Mouse (Mus musculus) liver, embryonic 13.5 days (tissue): Measurements from ENCODE around the gene Nudcd3. TPM values are rescaled to one million over a fixed set of nuclear protein-coding genes. Genes with fewer than 3 reads are reported as not detected.

Experiments used
- ATAC-seq: fragments of 200-750 bp; cut with Nextera tagmentation; 2 replicates; pipeline ENCODE4 v1.8.0; 2017; ENCODE audit warnings: low read depth, mild to moderate bottlenecking, moderate number of reproducible peaks, moderate library complexity
- DNase-seq: peaks from one replicate; pipeline ENCODE4 v3.0.0; 2022
- H3K27ac ChIP-seq: fragments of 300-500 bp; sonication (generic); 2 replicates; pipeline ENCODE4 v1.5.1; 2015; ENCODE audit warnings: moderate library complexity, mild to moderate bottlenecking, inconsistent platforms
- H3K27me3 ChIP-seq: fragments of 300-500 bp; sonication (generic); 2 replicates; pipeline ENCODE4 v1.6.1; 2015; ENCODE audit warnings: mild to moderate bottlenecking, inconsistent platforms
- H3K36me3 ChIP-seq: fragments of 300-500 bp; sonication (generic); 2 replicates; pipeline ENCODE4 v1.6.1; 2015; ENCODE audit warnings: mild to moderate bottlenecking, inconsistent platforms
- H3K4me1 ChIP-seq: fragments of 300-500 bp; sonication (generic); replicated peaks from 2 replicates; pipeline ENCODE4 v1.6.1; 2015; ENCODE audit warnings: inconsistent platforms
- H3K4me2 ChIP-seq: fragments of 300-500 bp; sonication (generic); 2 replicates; pipeline ENCODE4 v1.6.1; 2015; ENCODE audit warnings: inconsistent platforms, mild to moderate bottlenecking, moderate library complexity
- H3K4me3 ChIP-seq: fragments of 300-500 bp; sonication (generic); replicated peaks from 2 replicates; pipeline ENCODE4 v1.5.1; 2015; ENCODE audit warnings: mild to moderate bottlenecking, inconsistent platforms
- H3K9ac ChIP-seq: fragments of 300-500 bp; sonication (generic); 2 replicates; pipeline ENCODE4 v1.6.1; 2015; ENCODE audit warnings: mild to moderate bottlenecking, inconsistent platforms
- H3K9me3 ChIP-seq: fragments of 300-500 bp; sonication (generic); replicated peaks from 2 replicates; pipeline ENCODE4 v1.6.1; 2016; ENCODE audit warnings: inconsistent platforms
- WGBS: fragments of 180-500 bp; shearing (Covaris S2); methylation state at CpG from one replicate; pipeline ENCODE4 v1.1.7; 2015; ENCODE audit not compliant: insufficient replicate concordance; 5-methylcytosine and 5-hydroxymethylcytosine counted together
- polyA plus RNA-seq: library from polyadenylated mRNA; unstranded; fragments of >200 nt; fragmentation: Nextera tagmentation; extraction: Ambion mirVana; gene quantifications from 2 replicates; pipeline ENCODE4 v1.2.1, GENCODE M21; 2015

Gene Nudcd3
- 15.9 TPM in 2 replicates for polyA plus RNA-seq

DNA sequence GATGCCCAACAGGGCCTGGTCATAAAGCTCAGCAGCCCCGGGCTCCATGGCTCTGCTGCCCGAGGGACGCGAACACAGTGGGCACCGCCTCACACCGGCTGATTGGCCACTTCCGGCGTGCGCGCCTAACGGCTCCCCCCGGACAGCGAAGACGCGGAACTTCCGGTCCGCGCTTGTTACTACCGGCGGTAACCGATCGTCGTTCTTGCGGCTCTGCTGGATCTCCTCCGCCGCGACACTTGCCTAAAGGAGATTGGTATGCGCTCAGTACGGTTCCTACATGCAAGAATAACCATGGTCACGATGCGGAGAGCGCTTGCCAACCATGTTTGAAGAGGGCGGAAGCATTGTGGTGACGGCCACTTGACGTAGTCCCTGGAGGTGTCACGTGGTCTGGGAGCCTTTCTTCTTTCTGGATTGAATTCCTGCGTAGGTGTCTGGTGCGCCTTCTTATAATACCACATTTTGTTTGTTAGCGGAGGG, at the start of gene Nudcd3:
Gene Nudcd3 (minus strand): TSS at position 329 of the 483 bp plus-strand sequence.
- H3K9ac ChIP-seq: peak within 1 kb of the TSS; percentile 94
- peaks cover 2% of the 10 kb centered on the region; the same call in 1 of the 2 replicates for H3K36me3 ChIP-seq
- DNase-seq (peak; percentile 81), ATAC-seq (peak; percentile 97)
- under 1% methylated on average over 39 of the region's 39 CpGs for WGBS
- no peaks in the 10 kb centered on the region for H3K9me3 ChIP-seq
- peak within 1 kb of the TSS; percentile 95 for H3K4me2 ChIP-seq
- H3K4me1 ChIP-seq: peaks cover 38% of the 10 kb centered on the region
- no peaks in the 10 kb centered on the region for H3K27me3 ChIP-seq
- peak within 1 kb of the TSS; percentile 83 for H3K27ac ChIP-seq
- H3K4me3 ChIP-seq: peak within 1 kb of the TSS; percentile 98

DNA sequence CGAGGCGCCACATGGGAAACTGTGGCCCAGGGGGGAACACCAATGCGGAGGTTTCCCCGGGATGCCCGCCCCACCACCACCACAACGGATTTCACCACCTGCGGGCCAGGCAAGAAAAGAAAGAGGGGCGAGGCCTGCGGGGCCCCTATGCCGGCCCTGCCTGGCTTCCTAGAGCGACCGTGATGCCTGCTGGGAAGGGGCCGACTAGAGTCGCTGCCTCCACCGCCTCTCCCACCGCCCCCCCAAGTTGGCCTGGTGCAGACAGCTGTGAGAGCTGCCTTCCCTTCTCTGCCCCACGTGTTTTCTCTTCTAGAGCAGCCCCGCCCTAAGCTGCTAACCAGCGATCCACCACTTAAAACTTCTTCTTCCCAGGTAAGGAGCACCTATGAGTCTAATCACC, 44.5 kb upstream of the Nudcd3 start:
- Histone ChIP-seq H3K27me3 (no peaks in the 10 kb centered on the region), H3K27ac (no peak overlapping the region), H3K4me3 (no peak overlapping the region), H3K4me2 (no peak overlapping the region), H3K9ac (no peak overlapping the region), H3K36me3 (no peaks in the 10 kb centered on the region), H3K4me1 (no peaks in the 10 kb centered on the region), H3K9me3 (no peaks in the 10 kb centered on the region)
- 53% methylated on average over 19 of the region's 19 CpGs for WGBS
- ATAC-seq: no peak
- DNase-seq: no peak

DNA sequence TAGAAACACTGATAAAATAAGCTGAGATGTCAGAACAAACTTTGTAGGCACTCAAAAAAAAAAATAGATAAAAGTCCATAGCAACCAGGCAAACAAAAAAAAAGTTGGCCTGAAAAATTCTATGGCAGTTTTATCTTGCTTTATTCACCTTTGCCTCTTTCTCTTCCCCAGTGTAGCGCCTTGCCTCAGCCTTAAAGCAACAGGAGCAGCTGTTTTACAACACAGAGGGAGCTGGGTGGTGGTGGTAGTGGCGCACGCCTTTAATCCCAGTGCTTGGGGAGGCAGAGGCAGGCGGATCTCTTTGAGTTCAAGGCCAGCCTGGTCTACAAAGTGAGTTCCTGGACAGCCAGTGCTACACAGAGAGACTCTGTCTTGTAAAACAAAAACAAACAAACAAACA, 32.8 kb upstream of the Nudcd3 start:
- peaks cover 18% of the 10 kb centered on the region for H3K9me3 ChIP-seq
- no peak for ATAC-seq
- H3K36me3 ChIP-seq: 0 out of 2 replicates have a peak, but pooled peaks cover 4% of the 10 kb centered on the region
- H3K9ac ChIP-seq: no peak overlapping the region
- DNase-seq: no peak
- H3K27me3 ChIP-seq: no peaks in the 10 kb centered on the region
- no peak overlapping the region for H3K4me3 ChIP-seq
- WGBS: 67% methylated on average over 4 of the region's 4 CpGs
- no peaks in the 10 kb centered on the region for H3K4me1 ChIP-seq
- H3K27ac ChIP-seq: no peak overlapping the region
- H3K4me2 ChIP-seq: no peak overlapping the region

DNA sequence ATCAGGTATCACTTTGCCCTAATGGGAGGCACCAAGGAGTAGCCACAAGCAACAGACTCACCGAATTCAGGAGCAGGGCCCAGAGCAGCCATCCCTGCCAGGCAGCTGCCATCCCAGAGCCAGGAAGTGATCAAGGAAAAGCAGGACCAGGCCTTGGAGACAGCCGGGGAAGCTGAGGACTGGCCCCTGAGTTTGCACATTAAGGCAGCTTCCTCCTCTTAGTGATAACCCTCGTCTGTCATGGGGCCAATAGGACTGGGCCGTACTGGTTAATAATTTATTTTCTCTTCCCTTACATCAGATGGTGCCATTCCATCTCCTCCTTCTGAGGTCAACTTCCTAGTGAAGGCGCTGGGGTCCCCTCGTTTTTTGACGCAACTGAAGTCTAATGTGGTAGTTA, 29.8 kb upstream of the Nudcd3 start, which contains the start of gene Npc1l1:
Gene Npc1l1 (minus strand): TSS at position 132 of the 400 bp plus-strand sequence.
- DNase-seq: no peak
- 0 out of 2 replicates have a peak, but pooled peaks cover 2% of the 10 kb centered on the region for H3K36me3 ChIP-seq
- H3K9me3 ChIP-seq: peaks cover 6% of the 10 kb centered on the region
- no peaks in the 10 kb centered on the region for H3K4me1 ChIP-seq
- H3K27ac ChIP-seq: no peak within 1 kb of the TSS
- no peak within 1 kb of the TSS for H3K9ac ChIP-seq
- ATAC-seq: no peak
- no peak within 1 kb of the TSS for H3K4me2 ChIP-seq
- H3K27me3 ChIP-seq: no peaks in the 10 kb centered on the region
- no peak within 1 kb of the TSS for H3K4me3 ChIP-seq
- 64% methylated on average over 7 of the region's 7 CpGs for WGBS

DNA sequence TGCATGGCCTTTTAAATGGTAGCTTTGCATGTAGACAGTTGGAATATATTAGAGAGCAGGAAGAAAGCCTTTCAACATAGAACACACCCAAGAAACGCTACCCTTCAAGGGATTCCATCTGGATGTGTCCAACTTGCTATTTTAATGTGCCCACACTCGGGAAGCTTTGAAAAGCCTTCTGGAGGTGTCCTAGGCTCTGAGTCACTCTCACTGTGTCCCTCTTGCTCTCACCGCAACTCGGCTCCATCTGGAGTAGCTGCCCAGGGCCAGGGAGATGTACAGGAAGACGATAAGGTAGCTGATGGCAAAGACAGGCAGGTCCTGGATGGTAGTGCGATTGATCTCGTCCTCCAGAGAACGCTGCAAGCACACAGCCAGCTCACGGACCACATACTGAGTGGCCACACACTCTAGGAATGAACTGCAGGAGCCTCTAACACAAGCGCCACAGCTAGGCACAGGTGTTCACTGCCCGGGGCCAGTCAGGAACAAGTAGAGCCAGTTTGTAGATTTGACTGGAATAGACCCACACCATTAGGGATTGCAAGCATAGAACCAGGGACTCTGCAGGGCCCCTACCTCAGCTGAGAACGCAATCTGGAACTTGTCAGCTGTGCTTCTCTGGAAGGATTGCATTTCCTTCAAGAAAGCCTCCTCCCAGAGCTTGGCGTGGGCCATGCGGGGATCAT, 24.5 kb upstream of the Nudcd3 start:
- Histone ChIP-seq H3K4me1 (no peaks in the 10 kb centered on the region), H3K27me3 (no peaks in the 10 kb centered on the region), H3K9ac (no peak overlapping the region), H3K4me2 (no peak overlapping the region), H3K36me3 (no peaks in the 10 kb centered on the region), H3K4me3 (no peak overlapping the region), H3K27ac (no peak overlapping the region), H3K9me3 (no peaks in the 10 kb centered on the region)
- WGBS: 61% methylated on average over 14 of the region's 14 CpGs
- DNase-seq: no peak
- no peak for ATAC-seq

DNA sequence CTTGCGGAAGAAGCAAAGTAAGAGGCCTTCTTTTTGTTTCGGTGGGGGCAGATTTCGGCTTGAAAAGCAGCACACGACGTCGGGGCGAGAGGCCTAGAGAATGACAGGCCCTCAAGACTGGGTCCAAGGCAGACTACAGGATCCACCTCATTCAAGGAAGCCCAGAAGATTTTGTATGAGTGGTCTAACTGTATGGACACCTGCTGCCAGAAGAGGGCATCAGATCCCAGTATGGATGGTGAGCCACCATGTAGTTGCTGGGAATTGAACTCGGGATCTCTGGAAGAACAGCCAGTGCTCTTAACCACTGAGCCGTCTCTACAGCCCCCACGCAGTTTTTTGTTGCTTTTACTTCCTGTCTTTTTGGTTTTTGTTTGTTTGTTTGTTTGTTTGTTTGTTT, 22.0 kb upstream of the Nudcd3 start:
- Histone ChIP-seq H3K4me2 (no peak overlapping the region), H3K27ac (no peak overlapping the region), H3K36me3 (no peaks in the 10 kb centered on the region), H3K27me3 (no peaks in the 10 kb centered on the region), H3K4me1 (no peaks in the 10 kb centered on the region), H3K9ac (no peak overlapping the region), H3K9me3 (no peaks in the 10 kb centered on the region), H3K4me3 (no peak overlapping the region)
- 81% methylated on average over 10 of the region's 10 CpGs for WGBS
- DNase-seq (no peak), ATAC-seq (no peak)

DNA sequence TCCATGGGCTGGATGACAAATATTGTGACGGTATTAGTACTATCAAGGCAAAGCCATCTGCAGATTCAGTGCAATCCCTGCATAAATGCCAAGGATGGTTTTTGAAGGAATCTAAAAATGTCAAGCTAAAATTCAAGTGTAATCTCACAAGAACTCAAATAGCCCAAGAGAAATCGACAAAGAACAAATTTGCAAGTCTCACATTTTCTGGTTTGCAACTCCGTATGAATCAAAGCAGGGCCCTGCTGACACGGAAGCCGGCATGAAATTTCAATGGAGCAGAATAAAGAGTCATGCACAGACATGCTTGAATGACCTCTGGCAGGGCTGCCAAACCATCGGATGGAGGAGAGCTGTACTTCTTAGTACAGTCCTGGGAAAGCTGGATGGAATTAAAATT, 19.8 kb upstream of the Nudcd3 start:
- Histone ChIP-seq H3K9ac (no peak overlapping the region), H3K27me3 (no peaks in the 10 kb centered on the region), H3K4me1 (no peaks in the 10 kb centered on the region), H3K27ac (no peak overlapping the region), H3K4me2 (no peak overlapping the region), H3K9me3 (no peaks in the 10 kb centered on the region), H3K36me3 (no peaks in the 10 kb centered on the region), H3K4me3 (no peak overlapping the region)
- WGBS: 72% methylated on average over 6 of the region's 6 CpGs
- DNase-seq (no peak), ATAC-seq (no peak)

DNA sequence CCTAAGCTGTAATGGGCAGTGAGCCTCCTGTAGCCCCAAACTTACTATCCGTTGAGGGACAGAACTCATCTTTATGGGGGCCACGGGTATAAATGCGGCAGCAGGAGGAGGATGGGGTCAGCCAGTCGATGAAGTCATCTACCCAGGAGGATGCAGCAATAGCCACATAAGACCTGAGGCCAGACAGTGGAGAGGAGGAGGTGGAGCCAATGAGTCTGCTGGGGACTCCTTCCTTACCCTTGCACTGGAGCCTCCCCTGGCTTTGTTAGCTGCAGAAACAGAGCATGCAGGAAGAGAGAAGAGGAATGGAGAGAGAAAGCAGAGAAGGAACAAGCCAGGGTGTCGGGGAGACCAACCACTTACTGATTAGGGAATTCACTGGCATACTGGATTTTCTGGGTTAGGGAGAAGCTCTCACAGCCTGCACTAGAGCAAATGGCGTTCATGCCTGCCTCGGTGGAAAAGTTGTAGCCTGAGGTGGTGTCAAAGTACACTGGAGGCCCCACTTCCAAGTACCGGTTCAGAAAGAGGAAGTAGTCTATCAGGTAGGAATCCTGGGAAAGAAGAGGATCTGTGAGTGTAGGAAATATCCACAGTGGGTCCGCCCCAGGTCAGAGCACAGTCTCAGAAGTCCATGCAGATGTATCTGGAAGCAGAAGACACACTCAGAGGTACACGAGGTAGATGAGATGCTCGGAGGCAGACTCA, 18.1 kb upstream of the Nudcd3 start:
- WGBS: 54% methylated on average over 11 of the region's 11 CpGs
- DNase-seq: no peak
- no peaks in the 10 kb centered on the region for H3K27me3 ChIP-seq
- no peaks in the 10 kb centered on the region for H3K36me3 ChIP-seq
- ATAC-seq: no peak
- no peak overlapping the region for H3K9ac ChIP-seq
- no peaks in the 10 kb centered on the region for H3K4me1 ChIP-seq
- no peak overlapping the region for H3K27ac ChIP-seq
- no peaks in the 10 kb centered on the region for H3K9me3 ChIP-seq
- H3K4me2 ChIP-seq: no peak overlapping the region
- H3K4me3 ChIP-seq: no peak overlapping the region

DNA sequence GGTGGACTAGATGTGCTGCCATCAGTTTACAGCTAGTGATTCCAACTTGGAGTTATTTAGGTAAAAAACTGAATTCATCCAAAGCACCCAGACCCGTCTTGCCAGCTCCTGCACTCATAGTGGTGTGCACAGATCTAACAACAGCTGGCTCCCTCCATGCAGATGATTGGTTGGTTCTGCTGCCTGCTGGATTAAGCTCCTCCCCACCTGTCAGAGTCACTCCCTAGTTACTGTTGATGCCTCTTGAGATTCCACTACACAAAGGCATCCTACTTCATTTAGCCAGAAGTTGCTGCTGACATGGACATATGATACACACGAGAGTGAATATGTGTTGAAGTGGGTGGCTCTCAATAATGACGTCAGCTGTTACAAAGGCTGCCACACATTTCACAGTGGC, 16.6 kb upstream of the Nudcd3 start:
- DNase-seq: no peak
- no peak overlapping the region for H3K4me2 ChIP-seq
- 53% methylated on average over 3 of the region's 3 CpGs for WGBS
- H3K4me1 ChIP-seq: no peaks in the 10 kb centered on the region
- H3K9ac ChIP-seq: no peak overlapping the region
- H3K4me3 ChIP-seq: no peak overlapping the region
- no peaks in the 10 kb centered on the region for H3K9me3 ChIP-seq
- ATAC-seq: no peak
- H3K27ac ChIP-seq: no peak overlapping the region
- H3K36me3 ChIP-seq: no peaks in the 10 kb centered on the region
- no peaks in the 10 kb centered on the region for H3K27me3 ChIP-seq

DNA sequence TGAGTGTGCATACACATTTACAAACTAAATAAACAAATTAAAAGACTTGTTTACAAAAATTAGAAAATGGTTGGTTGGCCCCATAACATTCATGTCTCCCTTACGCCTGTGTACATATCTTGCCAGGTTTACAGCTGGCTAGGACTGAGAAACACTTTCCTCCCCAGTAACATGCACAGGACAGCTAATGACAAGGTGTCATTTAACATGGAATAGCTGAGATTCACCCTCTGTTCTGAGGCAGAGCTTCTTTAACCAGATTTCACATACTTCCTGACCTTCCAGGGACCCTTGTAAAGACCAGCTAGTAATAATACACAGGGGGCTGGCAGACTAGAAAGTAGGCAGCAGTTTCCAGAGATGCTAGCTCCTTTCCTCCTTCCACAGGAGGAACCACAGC, 7.9 kb upstream of the Nudcd3 start:
- ATAC-seq (no peak), DNase-seq (no peak)
- Histone ChIP-seq H3K27ac (no peak overlapping the region), H3K27me3 (no peaks in the 10 kb centered on the region), H3K9me3 (0 out of 2 replicates have a peak, but pooled peaks cover 5% of the 10 kb centered on the region), H3K4me3 (no peak overlapping the region), H3K4me2 (no peak overlapping the region), H3K36me3 (no peaks in the 10 kb centered on the region), H3K9ac (no peak overlapping the region), H3K4me1 (no peaks in the 10 kb centered on the region)
- WGBS: 70% methylated on average over 1 of the region's 1 CpGs

DNA sequence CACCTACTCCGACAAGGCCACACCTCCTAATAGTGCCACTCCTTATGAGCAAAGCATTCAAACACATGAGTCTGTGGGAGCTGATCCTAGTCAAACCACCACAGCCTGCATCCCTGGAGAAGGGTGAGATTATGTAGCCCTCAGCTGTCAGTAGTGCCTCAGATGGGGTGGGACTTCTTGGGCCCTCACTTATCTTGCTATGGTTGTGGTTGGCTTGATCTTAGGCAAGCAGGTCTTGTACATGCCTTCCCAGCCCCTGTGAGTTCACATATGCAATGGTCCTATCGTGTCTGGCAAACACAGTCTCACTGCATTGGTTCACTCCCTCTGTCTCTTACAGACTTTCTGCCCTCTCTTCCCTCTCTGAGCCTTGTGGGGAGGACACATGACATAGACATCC, 6.9 kb upstream of the Nudcd3 start:
- no peaks in the 10 kb centered on the region for H3K4me1 ChIP-seq
- WGBS: 48% methylated on average over 2 of the region's 2 CpGs
- 0 out of 2 replicates have a peak, but pooled peaks have one; percentile 26 for ATAC-seq

More for the DNA sequence above, 6.9 kb upstream of the Nudcd3 start:
- Histone ChIP-seq H3K4me3 (no peak overlapping the region), H3K27me3 (no peaks in the 10 kb centered on the region), H3K36me3 (no peaks in the 10 kb centered on the region), H3K9ac (no peak overlapping the region), H3K27ac (no peak overlapping the region), H3K4me2 (no peak overlapping the region), H3K9me3 (0 out of 2 replicates have a peak, but pooled peaks cover 5% of the 10 kb centered on the region)
- no peak for DNase-seq
